8 mouse cellular contexts compared by ENCODE assay signal in the genomic region with DNA sequence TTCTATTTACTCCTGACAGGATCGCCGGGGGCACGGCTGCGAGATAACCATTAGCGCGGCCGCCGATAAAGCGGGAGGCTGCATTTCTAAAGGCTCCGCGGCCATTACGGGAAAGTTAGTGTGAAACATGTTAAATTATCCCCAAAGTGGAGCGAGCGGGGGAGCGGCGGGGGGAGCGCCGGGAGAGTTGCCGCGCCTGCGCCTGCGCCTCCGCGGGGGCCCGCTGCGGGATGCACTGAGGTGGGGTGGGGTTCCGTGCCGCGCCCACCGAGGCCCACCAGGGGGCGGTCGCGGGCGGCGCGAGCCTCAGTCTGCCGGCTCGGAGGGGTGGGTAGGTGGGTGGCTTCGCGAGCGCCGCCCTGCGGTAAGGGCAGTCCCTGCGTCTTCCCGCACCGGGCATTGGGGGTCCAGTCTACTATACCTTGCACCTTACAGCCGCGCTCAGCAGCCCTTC.
A peak's percentile ranks its signal among the peaks of the same experiment; 100 is the strongest.
DNase-seq lines count a peak whose midpoint lies in the region; ATAC-seq lines count a peak whose summit lies in the region.

No protein-coding gene starts in this region.

- peak overlapping the region; percentile 45 for H3K4me2 ChIP-seq in embryonic facial prominence, embryonic 12.5 days (replicated peaks)
- H3K4me2 ChIP-seq in hindbrain, embryonic 13.5 days: peak overlapping the region; percentile 44
- peak overlapping the region; percentile 53 for H3K4me2 ChIP-seq in limb, embryonic 13.5 days (replicated peaks)
- H3K4me2 ChIP-seq in neural tube, embryonic 12.5 days (replicated peaks): peak overlapping the region; percentile 52

- DNase-seq in CD4-positive, CD25-positive, alpha-beta regulatory T cell, adult 2 months (ENCODE audit: low read depth, low spot score): peak; percentile 53
- peak; percentile 1 to 21 for DNase-seq in CD8-positive naive resting alpha-beta T cell, adult 2 months (ENCODE audit: low read depth in 2 of 2, low spot score in 2 of 2)
- DNase-seq in MN1 (ENCODE audit: low spot score): no peak

- WGBS in embryonic facial prominence, embryonic 12.5 days: 2% methylated on average over 41 of the region's 48 CpGs
- 2% methylated on average over 48 of the region's 48 CpGs for WGBS in hindbrain, embryonic 13.5 days
- WGBS in limb, embryonic 13.5 days: 2% methylated on average over 45 of the region's 48 CpGs
- 2% methylated on average over 48 of the region's 48 CpGs for WGBS in neural tube, embryonic 12.5 days

- no peak overlapping the region for H3K27ac ChIP-seq in embryonic facial prominence, embryonic 12.5 days
- no peak overlapping the region for H3K27ac ChIP-seq in hindbrain, embryonic 13.5 days
- H3K27ac ChIP-seq in limb, embryonic 13.5 days: no peak overlapping the region
- no peak overlapping the region for H3K27ac ChIP-seq in neural tube, embryonic 12.5 days

- no peaks in the 10 kb centered on the region for H3K36me3 ChIP-seq in embryonic facial prominence, embryonic 12.5 days
- no peaks in the 10 kb centered on the region for H3K36me3 ChIP-seq in hindbrain, embryonic 13.5 days
- no peaks in the 10 kb centered on the region for H3K36me3 ChIP-seq in limb, embryonic 13.5 days
- no peaks in the 10 kb centered on the region for H3K36me3 ChIP-seq in neural tube, embryonic 12.5 days

- H3K27me3 ChIP-seq in embryonic facial prominence, embryonic 12.5 days: peaks cover 94% of the 10 kb centered on the region
- peaks cover 98% of the 10 kb centered on the region for H3K27me3 ChIP-seq in hindbrain, embryonic 13.5 days
- peaks cover 100% of the 10 kb centered on the region for H3K27me3 ChIP-seq in limb, embryonic 13.5 days
- H3K27me3 ChIP-seq in neural tube, embryonic 12.5 days (replicated peaks): peaks cover 89% of the 10 kb centered on the region

- no peak for ATAC-seq in CD4-positive, CD25-positive, alpha-beta regulatory T cell, adult 4 months
- no peak for ATAC-seq in embryonic facial prominence, embryonic 12.5 days (ENCODE audit: insufficient number of reproducible peaks, insufficient read depth, low FRiP score, low TSS enrichment)
- peak; percentile 30; the same call in 1 of the 2 replicates for ATAC-seq in hindbrain, embryonic 13.5 days (ENCODE audit: low FRiP score)
- no peak for ATAC-seq in limb, embryonic 13.5 days (ENCODE audit: low FRiP score, low read depth)
- peak; percentile 55; the same call in 1 of the 2 replicates for ATAC-seq in neural tube, embryonic 12.5 days (ENCODE audit: low FRiP score, low read depth)

- H3K4me3 ChIP-seq in embryonic facial prominence, embryonic 12.5 days: peak overlapping the region; percentile 13
- H3K4me3 ChIP-seq in hindbrain, embryonic 13.5 days: peak overlapping the region; percentile 24
- peak overlapping the region; percentile 35 for H3K4me3 ChIP-seq in limb, embryonic 13.5 days
- H3K4me3 ChIP-seq in neural tube, embryonic 12.5 days: no peak overlapping the region; the same call in 1 of the 2 replicates

- no peaks in the 10 kb centered on the region for H3K9me3 ChIP-seq in embryonic facial prominence, embryonic 12.5 days
- no peaks in the 10 kb centered on the region for H3K9me3 ChIP-seq in hindbrain, embryonic 13.5 days
- no peaks in the 10 kb centered on the region for H3K9me3 ChIP-seq in limb, embryonic 13.5 days
- no peaks in the 10 kb centered on the region for H3K9me3 ChIP-seq in neural tube, embryonic 12.5 days

- H3K4me1 ChIP-seq in embryonic facial prominence, embryonic 12.5 days: no peaks in the 10 kb centered on the region
- peaks cover 39% of the 10 kb centered on the region for H3K4me1 ChIP-seq in hindbrain, embryonic 13.5 days (replicated peaks)
- peaks cover 8% of the 10 kb centered on the region for H3K4me1 ChIP-seq in limb, embryonic 13.5 days
- H3K4me1 ChIP-seq in neural tube, embryonic 12.5 days: peaks cover 35% of the 10 kb centered on the region

- no peak overlapping the region for H3K9ac ChIP-seq in embryonic facial prominence, embryonic 12.5 days
- no peak overlapping the region for H3K9ac ChIP-seq in hindbrain, embryonic 13.5 days
- no peak overlapping the region for H3K9ac ChIP-seq in limb, embryonic 13.5 days
- H3K9ac ChIP-seq in neural tube, embryonic 12.5 days: no peak overlapping the region

Comparison
In these comparisons a context has a peak if more than half of its experiments do, and no peak if none do; other contexts are left out.
1. ATAC-seq: peak in hindbrain, embryonic 13.5 days (single experiment) and neural tube, embryonic 12.5 days (single experiment); none in CD4-positive, CD25-positive, alpha-beta regulatory T cell, adult 4 months (single experiment), embryonic facial prominence, embryonic 12.5 days (single experiment) and limb, embryonic 13.5 days (single experiment).
2. Peak in every context shown above with its lines, with median percentiles within 50 percentile points of each other: H3K4me2 ChIP-seq.